Mouse (Mus musculus) small intestine, adult 2 months (tissue): Measurements from ENCODE around the gene Atad2b. TPM values are rescaled to one million over a fixed set of nuclear protein-coding genes. Genes with fewer than 3 reads are reported as not detected.

Source experiments
- H3K27ac ChIP-seq: fragments of 200-500 bp; 2 replicates; pipeline ENCODE4 v1.5.1; 2012; ENCODE audit warnings: low read depth, low read length, control low read depth, inconsistent platforms; ENCODE audit not compliant: insufficient read depth
- H3K27me3 ChIP-seq: fragments of 200-500 bp; 2 replicates; pipeline ENCODE4 v1.6.1; 2012; ENCODE audit warnings: mild to moderate bottlenecking, moderate library complexity, low read length, inconsistent platforms; ENCODE audit not compliant: control insufficient read depth, insufficient read depth
- H3K36me3 ChIP-seq: fragments of 200-500 bp; 2 replicates; pipeline ENCODE4 v1.6.1; 2012; ENCODE audit warnings: mild to moderate bottlenecking, low read length, control low read depth, inconsistent platforms; ENCODE audit not compliant: control insufficient read depth, insufficient read depth
- H3K4me1 ChIP-seq: fragments of 200-500 bp; 2 replicates; pipeline ENCODE4 v1.6.1; 2012; ENCODE audit warnings: low read length, inconsistent platforms, mixed read lengths; ENCODE audit not compliant: control insufficient read depth, insufficient read depth, insufficient read length
- H3K4me3 ChIP-seq: fragments of 200-500 bp; 2 replicates; pipeline ENCODE4 v1.5.1; 2012; ENCODE audit warnings: low read depth, mild to moderate bottlenecking, control low read depth, inconsistent platforms, low read length, moderate library complexity
- CTCF ChIP-seq: fragments of 200-500 bp; IDR thresholded peaks from 2 replicates; pipeline ENCODE4 v1.5.1; 2012; ENCODE audit warnings: low read depth, mild to moderate bottlenecking, control low read depth, inconsistent platforms, low read length, moderate library complexity, mixed read lengths; ENCODE audit not compliant: insufficient replicate concordance, insufficient read length; ENCODE audit errors: extremely low read depth
- POLR2A ChIP-seq: fragments of 200-500 bp; IDR thresholded peaks from 2 replicates; pipeline ENCODE4 v1.6.1; 2012; ENCODE audit warnings: low read depth, mild to moderate bottlenecking, control low read depth, inconsistent platforms, low read length, moderate library complexity
- WGBS: fragments of 180-500 bp; shearing (Covaris S2); methylation state at CpG from one replicate; pipeline ENCODE4 v1.1.7; 2018; 5-methylcytosine and 5-hydroxymethylcytosine counted together
- polyA plus RNA-seq: library from polyadenylated mRNA; depleted of rRNA; stranded (reverse); fragments of >200 nt; gene quantifications from 2 replicates; pipeline ENCODE4 v1.2.3, GENCODE M21; 2012

Atad2b gene
- polyA plus RNA-seq, 1 experiment = 19.7 TPM

DNA sequence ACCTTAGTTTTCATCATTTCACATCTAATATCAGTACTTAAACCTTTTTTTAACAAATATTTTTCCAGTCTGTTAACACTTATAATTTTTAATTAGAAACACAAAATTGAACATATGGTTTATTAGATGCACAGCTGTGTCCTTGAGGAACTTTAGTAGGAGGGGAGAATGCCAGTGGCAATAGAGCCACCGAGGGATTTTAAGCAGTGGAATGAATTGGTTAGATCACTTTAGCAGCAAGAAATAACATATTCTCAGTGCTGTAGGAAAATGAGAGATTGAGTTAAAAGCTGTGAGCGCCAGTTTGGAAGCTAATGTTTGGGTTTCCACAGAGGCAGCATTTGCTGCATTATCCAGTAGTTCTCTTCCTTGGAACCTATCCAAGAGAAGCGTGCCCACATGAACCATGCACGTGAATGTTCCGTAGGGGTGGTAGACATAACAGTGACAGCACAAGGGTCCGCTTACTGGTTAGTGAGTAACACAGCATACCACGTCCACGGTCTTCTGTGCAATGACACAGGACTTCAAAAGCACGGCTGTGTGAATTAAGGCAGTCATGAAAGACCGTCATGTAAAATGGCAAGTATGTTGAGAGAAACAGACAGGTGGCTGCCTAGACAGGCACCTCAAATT is 108.2 kb downstream of the Atad2b start:
- Histone ChIP-seq H3K27me3 (no peaks in the 10 kb centered on the region), H3K4me1 (no peaks in the 10 kb centered on the region), H3K4me3 (no peak overlapping the region), H3K27ac (no peak overlapping the region), H3K36me3 (peaks cover 31% of the 10 kb centered on the region)
- no peak for TF ChIP-seq CTCF
- WGBS = 97% methylated on average over 10 of the region's 10 CpGs

DNA sequence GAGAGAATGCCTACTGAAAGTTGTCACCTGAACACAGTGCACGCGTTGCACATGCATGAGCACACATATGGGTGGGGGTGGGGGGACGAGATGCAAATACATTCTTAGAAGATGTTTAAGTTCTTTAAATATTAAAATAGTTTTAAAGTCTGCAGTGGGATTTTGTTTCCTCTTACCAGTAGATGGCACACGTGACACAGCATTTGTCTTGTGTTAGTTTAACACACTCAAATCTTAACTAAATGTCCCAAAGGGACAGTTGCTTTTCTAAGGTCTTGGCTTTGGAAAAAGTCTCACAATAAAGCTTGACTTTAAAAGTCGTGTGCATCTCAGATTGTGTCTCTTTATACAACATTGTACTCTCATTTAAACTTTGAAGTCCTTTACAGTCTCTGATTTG is 111.9 kb downstream of the Atad2b start:
- Histone ChIP-seq H3K27me3 (no peaks in the 10 kb centered on the region), H3K36me3 (peaks cover 54% of the 10 kb centered on the region), H3K27ac (no peak overlapping the region), H3K4me1 (no peaks in the 10 kb centered on the region), H3K4me3 (no peak overlapping the region)
- WGBS = 81% methylated on average over 5 of the region's 5 CpGs
- no peak for TF ChIP-seq POLR2A
- TF ChIP-seq CTCF = no peak

DNA sequence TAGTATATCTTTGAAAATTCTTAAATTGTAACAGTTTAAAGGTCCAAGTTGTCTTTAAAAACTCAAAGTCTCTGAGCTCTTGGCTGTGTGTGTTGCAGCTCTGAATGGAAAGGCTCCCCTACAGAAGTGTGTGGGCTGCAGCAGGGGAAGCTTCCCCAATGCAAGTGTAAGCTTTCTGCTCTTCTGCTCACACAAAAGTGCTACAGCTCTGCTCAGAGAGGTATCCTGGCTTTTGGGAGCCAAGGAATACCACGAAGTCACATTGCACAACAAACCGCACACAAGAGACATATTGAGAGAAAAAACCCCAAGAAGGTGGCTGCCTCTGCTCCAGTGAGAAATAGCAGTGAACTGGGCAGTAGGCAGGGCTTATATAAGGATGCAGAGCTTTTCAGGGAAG is 120.9 kb downstream of the Atad2b start:
- no peak overlapping the region for H3K27ac ChIP-seq
- 97% methylated on average over 2 of the region's 2 CpGs for WGBS
- no peak for TF ChIP-seq CTCF
- no peak for TF ChIP-seq POLR2A
- no peaks in the 10 kb centered on the region for H3K27me3 ChIP-seq
- H3K4me3 ChIP-seq = no peak overlapping the region
- H3K36me3 ChIP-seq = peaks cover 51% of the 10 kb centered on the region
- no peaks in the 10 kb centered on the region for H3K4me1 ChIP-seq

DNA sequence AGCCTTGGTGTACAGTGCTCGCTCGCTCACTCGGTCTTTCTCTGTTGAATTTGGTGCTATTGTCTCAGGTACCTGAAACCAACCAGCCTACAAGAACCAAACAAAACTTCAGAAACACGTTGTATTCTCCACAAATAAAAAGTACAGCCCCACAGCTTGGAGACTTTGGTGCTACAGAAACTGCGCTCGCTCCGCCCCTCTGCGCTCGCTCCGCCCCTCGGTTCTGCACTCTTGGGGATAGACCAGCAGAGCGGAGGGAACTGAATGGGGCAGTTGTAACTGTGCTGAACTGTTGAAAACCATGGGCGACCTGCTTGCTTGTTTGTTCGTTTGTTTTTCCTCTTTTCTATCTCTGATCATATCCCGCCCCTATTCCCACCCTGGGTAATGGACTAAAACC is 127.0 kb downstream of the Atad2b start:
- H3K27me3 ChIP-seq = no peaks in the 10 kb centered on the region
- H3K4me1 ChIP-seq = no peaks in the 10 kb centered on the region
- H3K27ac ChIP-seq = no peak overlapping the region
- H3K4me3 ChIP-seq = no peak overlapping the region
- WGBS = 91% methylated on average over 15 of the region's 15 CpGs
- TF ChIP-seq CTCF (no peak), POLR2A (no peak)
- peaks cover 22% of the 10 kb centered on the region for H3K36me3 ChIP-seq

DNA sequence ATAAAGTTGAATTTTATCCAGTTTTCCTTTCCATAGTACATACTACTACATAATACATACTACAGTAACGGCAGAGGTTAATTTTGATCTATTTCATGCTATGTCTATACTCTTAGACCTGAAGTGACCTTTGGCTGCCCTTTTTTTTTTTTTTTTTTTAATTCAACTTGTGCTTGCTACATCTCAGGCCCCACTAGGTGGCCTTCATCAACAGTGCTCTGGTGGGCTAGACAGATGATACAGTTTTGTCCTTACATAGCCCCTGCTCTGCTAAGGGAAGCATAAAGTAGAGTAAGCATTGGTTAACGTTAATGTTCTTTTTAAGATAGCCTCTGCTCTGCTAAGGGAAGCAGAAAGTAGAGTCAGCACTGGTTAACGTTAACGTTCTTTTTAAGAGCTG is 131.0 kb downstream of the Atad2b start:
- WGBS = 97% methylated on average over 4 of the region's 4 CpGs
- Histone ChIP-seq H3K4me3 (no peak overlapping the region), H3K36me3 (peaks cover 10% of the 10 kb centered on the region; the same call in 1 of the 2 replicates), H3K4me1 (no peaks in the 10 kb centered on the region), H3K27ac (no peak overlapping the region), H3K27me3 (no peaks in the 10 kb centered on the region)
- TF ChIP-seq CTCF = no peak
- TF ChIP-seq POLR2A = no peak

DNA sequence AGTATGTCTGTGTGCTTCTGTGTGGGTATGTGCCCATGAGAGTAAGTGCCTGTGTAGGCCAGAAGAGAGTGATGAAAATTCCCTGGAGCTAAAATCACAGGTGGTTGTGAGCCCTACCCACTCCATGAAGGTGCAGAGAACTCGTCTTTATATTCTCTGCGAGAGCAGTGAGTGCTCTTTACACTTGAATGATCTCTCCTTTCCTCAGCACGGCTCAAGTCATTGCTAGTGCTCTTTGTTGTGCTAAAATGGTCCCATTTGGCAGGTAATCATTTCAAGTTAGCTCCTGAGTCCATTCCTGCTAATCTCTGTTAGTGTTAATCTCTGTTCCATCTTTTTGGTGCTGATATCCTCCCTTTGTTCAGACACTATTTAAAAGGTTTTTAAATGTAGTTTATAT is 150.4 kb downstream of the Atad2b start:
- H3K27ac ChIP-seq = no peak overlapping the region
- no peak overlapping the region for H3K4me3 ChIP-seq
- no peaks in the 10 kb centered on the region for H3K36me3 ChIP-seq
- no peaks in the 10 kb centered on the region for H3K4me1 ChIP-seq
- no peak for TF ChIP-seq CTCF
- no peak for TF ChIP-seq POLR2A
- no peaks in the 10 kb centered on the region for H3K27me3 ChIP-seq
- WGBS = 72% methylated on average over 3 of the region's 3 CpGs

DNA sequence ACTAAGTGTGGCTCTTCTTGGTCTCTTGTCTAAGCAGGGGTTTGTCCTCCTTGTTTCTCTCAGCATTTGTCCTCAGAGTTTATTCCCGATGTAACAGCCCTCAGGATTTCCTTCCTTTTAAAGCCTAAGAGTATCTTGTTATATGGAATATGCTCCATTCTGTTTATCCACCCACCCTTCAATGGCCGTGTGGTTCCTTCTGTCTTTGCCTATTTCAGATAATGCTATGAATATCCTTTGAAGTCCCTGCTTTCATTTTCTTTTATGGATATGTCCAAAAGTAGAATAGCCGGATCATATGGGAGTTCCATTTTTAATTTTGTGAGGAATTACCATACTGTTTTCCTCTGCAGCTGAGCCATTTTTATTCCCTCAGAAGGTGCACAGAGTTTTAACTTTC is 153.0 kb downstream of the Atad2b start:
- H3K27ac ChIP-seq = no peak overlapping the region
- no peaks in the 10 kb centered on the region for H3K4me1 ChIP-seq
- H3K27me3 ChIP-seq = no peaks in the 10 kb centered on the region
- no peaks in the 10 kb centered on the region for H3K36me3 ChIP-seq
- no peak overlapping the region for H3K4me3 ChIP-seq
- TF ChIP-seq POLR2A (no peak), CTCF (no peak)
- 61% methylated on average over 3 of the region's 3 CpGs for WGBS
